Comparison of ENCODE assay signal across 13 mouse cellular contexts in genomic region chr3:108199231-108199630, GRCm38 (mm10). TPM values are rescaled to one million over a fixed set of nuclear protein-coding genes. Genes with fewer than 3 reads are reported as not detected.
DNase-seq lines count a peak whose midpoint lies in the region; ATAC-seq and TF ChIP-seq lines count a peak whose summit lies in the region.
"Had no signal": no experiment of that assay in that cellular context is flagged by ENCODE, and none has a peak within 500 bp of the region (broad histone marks: within the 10 kb centered on the region; RNA-seq: fewer than 3 reads in every experiment).

No protein-coding gene starts in this region.

- peaks cover 25% of the 10 kb centered on the region; the same call in 1 of the 2 replicates for H3K36me3 ChIP-seq in embryonic facial prominence, embryonic 14.5 days (ENCODE audit: control insufficient read depth, insufficient read depth, low read length)
- peaks cover 39% of the 10 kb centered on the region for H3K36me3 ChIP-seq in embryonic facial prominence, embryonic 10.5 days (replicated peaks)
- peaks cover 45% of the 10 kb centered on the region for H3K36me3 ChIP-seq in hindbrain, embryonic 10.5 days
- no peaks in the 10 kb centered on the region for H3K36me3 ChIP-seq in hindbrain, embryonic 11.5 days (ENCODE audit: control insufficient read depth, insufficient read depth, low read length)
- H3K36me3 ChIP-seq in testis, adult 2 months (ENCODE audit: control insufficient read depth, insufficient read depth, low read length) = no peaks in the 10 kb centered on the region
- no peaks in the 10 kb centered on the region; the same call in 1 of the 2 replicates for H3K36me3 ChIP-seq in stomach, postnatal 0 days (ENCODE audit: control insufficient read depth, insufficient read depth, low read length)
- peaks cover 37% of the 10 kb centered on the region for H3K36me3 ChIP-seq in hindbrain, embryonic 12.5 days

- no peak overlapping the region for H3K9ac ChIP-seq in embryonic facial prominence, embryonic 14.5 days (ENCODE audit: low read depth, low read length)
- no peak overlapping the region for H3K9ac ChIP-seq in hindbrain, embryonic 11.5 days (ENCODE audit: low read depth, low read length)
- H3K9ac ChIP-seq in stomach, postnatal 0 days (ENCODE audit: low read length) = no peak overlapping the region
- H3K9ac ChIP-seq in hindbrain, embryonic 12.5 days = no peak overlapping the region
- H3K9ac ChIP-seq: forebrain, embryonic 13.5 days had no signal

- WGBS in embryonic facial prominence, embryonic 14.5 days = 97% methylated on average over 6 of the region's 6 CpGs
- WGBS in embryonic facial prominence, embryonic 10.5 days = 94% methylated on average over 6 of the region's 6 CpGs
- WGBS in hindbrain, embryonic 10.5 days = 93% methylated on average over 6 of the region's 6 CpGs
- whole genome bisulfite sequencing in hindbrain, embryonic 11.5 days = 93% methylated on average over 6 of the region's 6 CpGs
- WGBS in stomach, postnatal 0 days = 91% methylated on average over 6 of the region's 6 CpGs
- 93% methylated on average over 6 of the region's 6 CpGs for whole genome bisulfite sequencing in hindbrain, embryonic 12.5 days

- no peaks in the 10 kb centered on the region; the same call in 1 of the 2 replicates for H3K4me1 ChIP-seq in embryonic facial prominence, embryonic 14.5 days (ENCODE audit: control insufficient read depth, insufficient read depth, low read length)
- peaks cover 72% of the 10 kb centered on the region for H3K4me1 ChIP-seq in embryonic facial prominence, embryonic 10.5 days
- H3K4me1 ChIP-seq in hindbrain, embryonic 10.5 days (replicated peaks) = peaks cover 70% of the 10 kb centered on the region
- H3K4me1 ChIP-seq in hindbrain, embryonic 11.5 days (replicated peaks; ENCODE audit: control insufficient read depth, insufficient read depth, low read length) = peaks cover 14% of the 10 kb centered on the region
- H3K4me1 ChIP-seq in testis, adult 2 months (ENCODE audit: control insufficient read depth, insufficient read depth, low read length) = peaks cover 12% of the 10 kb centered on the region
- peaks cover 5% of the 10 kb centered on the region; the same call in 1 of the 2 replicates for H3K4me1 ChIP-seq in stomach, postnatal 0 days (replicated peaks; ENCODE audit: control insufficient read depth, insufficient read depth)
- H3K4me1 ChIP-seq in hindbrain, embryonic 12.5 days = peaks cover 48% of the 10 kb centered on the region

- no peak for TF ChIP-seq CTCF in testis, adult 2 months (IDR thresholded peaks at IDR 0.05; ENCODE audit: control insufficient read depth, insufficient read depth, insufficient replicate concordance, low read depth, low read length)
- TF ChIP-seq CTCF in stomach, postnatal 0 days (IDR thresholded peaks at IDR 0.05; ENCODE audit: low read depth) = no peak

- TF ChIP-seq EP300 in stomach, postnatal 0 days (optimal IDR thresholded peaks at IDR 0.05) = no peak

- H3K4me3 ChIP-seq in embryonic facial prominence, embryonic 14.5 days (ENCODE audit: low read depth, low read length) = no peak overlapping the region
- H3K4me3 ChIP-seq in embryonic facial prominence, embryonic 10.5 days = no peak overlapping the region
- no peak overlapping the region for H3K4me3 ChIP-seq in hindbrain, embryonic 10.5 days
- H3K4me3 ChIP-seq in hindbrain, embryonic 11.5 days (ENCODE audit: low read depth, low read length) = no peak overlapping the region
- H3K4me3 ChIP-seq in testis, adult 2 months (ENCODE audit: control insufficient read depth, low read depth, low read length) = peak overlapping the region; percentile 5
- no peak overlapping the region for H3K4me3 ChIP-seq in stomach, postnatal 0 days (ENCODE audit: low read depth, low read length)
- H3K4me3 ChIP-seq in hindbrain, embryonic 12.5 days = no peak overlapping the region

- ATAC-seq in embryonic facial prominence, embryonic 14.5 days (ENCODE audit: low read depth) = no peak
- ATAC-seq in hindbrain, embryonic 11.5 days (ENCODE audit: low FRiP score) = no peak
- ATAC-seq in stomach, postnatal 0 days (ENCODE audit: low FRiP score, low TSS enrichment) = no peak
- no peak for ATAC-seq in hindbrain, embryonic 12.5 days (ENCODE audit: low FRiP score)
- ATAC-seq: forebrain, embryonic 13.5 days had no signal

- H3K27ac ChIP-seq in embryonic facial prominence, embryonic 14.5 days (replicated peaks; ENCODE audit: low read depth, low read length) = no peak overlapping the region
- H3K27ac ChIP-seq in embryonic facial prominence, embryonic 10.5 days (replicated peaks) = no peak overlapping the region
- H3K27ac ChIP-seq in hindbrain, embryonic 10.5 days = 0 out of 2 replicates have a peak overlapping the region, but pooled peaks have one; percentile 93
- no peak overlapping the region for H3K27ac ChIP-seq in hindbrain, embryonic 11.5 days (ENCODE audit: low read depth, low read length)
- no peak overlapping the region for H3K27ac ChIP-seq in testis, adult 2 months (ENCODE audit: control insufficient read depth, insufficient read depth, low read depth, low read length)
- H3K27ac ChIP-seq in stomach, postnatal 0 days (replicated peaks) = no peak overlapping the region
- H3K27ac ChIP-seq in hindbrain, embryonic 12.5 days = no peak overlapping the region

- peak overlapping the region; percentile 80; the same call in 1 of the 2 replicates for H3K4me2 ChIP-seq in embryonic facial prominence, embryonic 14.5 days (ENCODE audit: low read depth, low read length)
- no peak overlapping the region for H3K4me2 ChIP-seq in hindbrain, embryonic 11.5 days (replicated peaks; ENCODE audit: low read depth, low read length)
- H3K4me2 ChIP-seq in stomach, postnatal 0 days (replicated peaks; ENCODE audit: low read depth) = peak overlapping the region; percentile 64; the same call in 1 of the 2 replicates
- no peak overlapping the region for H3K4me2 ChIP-seq in hindbrain, embryonic 12.5 days (replicated peaks)

- H3K9me3 ChIP-seq in embryonic facial prominence, embryonic 14.5 days (ENCODE audit: control insufficient read depth, low read length) = no peaks in the 10 kb centered on the region
- no peaks in the 10 kb centered on the region for H3K9me3 ChIP-seq in embryonic facial prominence, embryonic 10.5 days
- no peaks in the 10 kb centered on the region for H3K9me3 ChIP-seq in hindbrain, embryonic 10.5 days
- no peaks in the 10 kb centered on the region for H3K9me3 ChIP-seq in hindbrain, embryonic 11.5 days (ENCODE audit: control insufficient read depth, low read length)
- no peaks in the 10 kb centered on the region for H3K9me3 ChIP-seq in stomach, postnatal 0 days (ENCODE audit: control insufficient read depth, low read length)
- no peaks in the 10 kb centered on the region for H3K9me3 ChIP-seq in hindbrain, embryonic 12.5 days (replicated peaks)
- H3K9me3 ChIP-seq: forebrain, embryonic 13.5 days had no signal

- H3K27me3 ChIP-seq in embryonic facial prominence, embryonic 14.5 days (replicated peaks; ENCODE audit: control insufficient read depth, insufficient read depth, low read length) = no peaks in the 10 kb centered on the region
- no peaks in the 10 kb centered on the region for H3K27me3 ChIP-seq in embryonic facial prominence, embryonic 10.5 days (replicated peaks; ENCODE audit: low read depth, poor library complexity, severe bottlenecking)
- no peaks in the 10 kb centered on the region for H3K27me3 ChIP-seq in hindbrain, embryonic 10.5 days (ENCODE audit: insufficient read depth, poor library complexity, severe bottlenecking)
- no peaks in the 10 kb centered on the region for H3K27me3 ChIP-seq in hindbrain, embryonic 11.5 days (ENCODE audit: control insufficient read depth, insufficient read depth, low read length)
- H3K27me3 ChIP-seq in testis, adult 2 months (ENCODE audit: control insufficient read depth, insufficient read depth, low read length) = no peaks in the 10 kb centered on the region
- no peaks in the 10 kb centered on the region for H3K27me3 ChIP-seq in stomach, postnatal 0 days (ENCODE audit: control insufficient read depth, insufficient read depth, low read length)
- no peaks in the 10 kb centered on the region for H3K27me3 ChIP-seq in hindbrain, embryonic 12.5 days
- H3K27me3 ChIP-seq: forebrain, embryonic 13.5 days had no signal

- no peak for DNase-seq in embryonic facial prominence, embryonic 14.5 days (ENCODE audit: low spot score)
- DNase-seq in embryonic facial prominence, embryonic 10.5 days (ENCODE audit: low spot score) = no peak
- no peak for DNase-seq in hindbrain, embryonic 10.5 days (ENCODE audit: low spot score)
- DNase-seq in hindbrain, embryonic 11.5 days (ENCODE audit: low spot score) = no peak
- no peak for DNase-seq in testis, postnatal 14 days (ENCODE audit: low spot score)
- DNase-seq in stomach, postnatal 0 days (ENCODE audit: low spot score) = no peak
- DNase-seq: B cell, adult 2 months; embryo, embryonic 11 days; kidney, postnatal 25 days; thymus, postnatal 4 days had no signal

- TF ChIP-seq POLR2A in testis, adult 2 months (IDR thresholded peaks at IDR 0.05; ENCODE audit: control insufficient read depth, low read depth, low read length) = peak; percentile 19; the same call in 1 of the 2 replicates

RNA-seq across cellular contexts. Expression of gene Cyb561d1, which starts 1.8 kb away (rescaled TPM):
- polyA plus RNA-seq in embryonic facial prominence, embryonic 14.5 days (2014; fragmentation: Nextera tagmentation; extraction: Ambion mirVana) = 1.9 and 2.7 TPM in 2 replicates
- 3.1 and 3.4 TPM in 2 replicates for polyA plus RNA-seq in embryonic facial prominence, embryonic 10.5 days (2016; fragmentation: Nextera tagmentation; extraction: Ambion mirVana)
- 5.2 TPM in 2 replicates for polyA plus RNA-seq in hindbrain, embryonic 10.5 days (2016; fragmentation: Nextera tagmentation; extraction: Ambion mirVana)
- polyA plus RNA-seq in hindbrain, embryonic 11.5 days (2014; fragmentation: Nextera tagmentation; extraction: Ambion mirVana) = 2.4 and 2.6 TPM in 2 replicates
- 1.7 and 2.2 TPM in 2 replicates for polyA plus RNA-seq in testis, adult 2 months (2012; rRNA removed)
- 5.5 TPM in 2 replicates for polyA plus RNA-seq in stomach, postnatal 0 days (2015; fragmentation: Nextera tagmentation; extraction: Ambion mirVana)
- polyA plus RNA-seq in hindbrain, embryonic 12.5 days (2016; fragmentation: Nextera tagmentation; extraction: Ambion mirVana) = 5.0 and 5.6 TPM in 2 replicates

RNA-seq across cellular contexts. Expression of gene Atxn7l2, which starts 11.5 kb away (rescaled TPM):
- polyA plus RNA-seq in embryonic facial prominence, embryonic 14.5 days (2014; fragmentation: Nextera tagmentation; extraction: Ambion mirVana) = 15.6 and 20.2 TPM in 2 replicates
- polyA plus RNA-seq in embryonic facial prominence, embryonic 10.5 days (2016; fragmentation: Nextera tagmentation; extraction: Ambion mirVana) = 23.9 and 25.8 TPM in 2 replicates
- 24.2 and 26.8 TPM in 2 replicates for polyA plus RNA-seq in hindbrain, embryonic 10.5 days (2016; fragmentation: Nextera tagmentation; extraction: Ambion mirVana)
- 16.6 and 19.9 TPM in 2 replicates for polyA plus RNA-seq in hindbrain, embryonic 11.5 days (2014; fragmentation: Nextera tagmentation; extraction: Ambion mirVana)
- polyA plus RNA-seq in testis, adult 2 months (2012; rRNA removed) = 9.2 and 11.0 TPM in 2 replicates
- 4.3 and 4.8 TPM in 2 replicates for polyA plus RNA-seq in stomach, postnatal 0 days (2015; fragmentation: Nextera tagmentation; extraction: Ambion mirVana)
- 27.6 and 29.6 TPM in 2 replicates for polyA plus RNA-seq in hindbrain, embryonic 12.5 days (2016; fragmentation: Nextera tagmentation; extraction: Ambion mirVana)

RNA-seq across cellular contexts. Expression of gene Amigo1, which starts 13.1 kb away (rescaled TPM):
- polyA plus RNA-seq in embryonic facial prominence, embryonic 14.5 days (2014; fragmentation: Nextera tagmentation; extraction: Ambion mirVana) = 5.1 and 5.3 TPM in 2 replicates
- 4.0 and 4.3 TPM in 2 replicates for polyA plus RNA-seq in embryonic facial prominence, embryonic 10.5 days (2016; fragmentation: Nextera tagmentation; extraction: Ambion mirVana)
- polyA plus RNA-seq in hindbrain, embryonic 10.5 days (2016; fragmentation: Nextera tagmentation; extraction: Ambion mirVana) = 5.8 and 6.2 TPM in 2 replicates
- 4.2 and 6.0 TPM in 2 replicates for polyA plus RNA-seq in hindbrain, embryonic 11.5 days (2014; fragmentation: Nextera tagmentation; extraction: Ambion mirVana)
- polyA plus RNA-seq in testis, adult 2 months (2012; rRNA removed) = 1.1 and 2.2 TPM in 2 replicates
- polyA plus RNA-seq in stomach, postnatal 0 days (2015; fragmentation: Nextera tagmentation; extraction: Ambion mirVana) = 3.0 and 3.5 TPM in 2 replicates
- polyA plus RNA-seq in hindbrain, embryonic 12.5 days (2016; fragmentation: Nextera tagmentation; extraction: Ambion mirVana) = 10.7 and 13.1 TPM in 2 replicates

RNA-seq across cellular contexts. Expression of gene Sypl2, which starts 27.2 kb away (rescaled TPM):
- 6.8 and 11.4 TPM in 2 replicates for polyA plus RNA-seq in embryonic facial prominence, embryonic 14.5 days (2014; fragmentation: Nextera tagmentation; extraction: Ambion mirVana)
- 0.55 and 0.95 TPM in 2 replicates for polyA plus RNA-seq in embryonic facial prominence, embryonic 10.5 days (2016; fragmentation: Nextera tagmentation; extraction: Ambion mirVana)
- polyA plus RNA-seq in hindbrain, embryonic 10.5 days (2016; fragmentation: Nextera tagmentation; extraction: Ambion mirVana) = 1.0 TPM in 2 replicates
- polyA plus RNA-seq in hindbrain, embryonic 11.5 days (2014; fragmentation: Nextera tagmentation; extraction: Ambion mirVana) = 0.47 and 0.59 TPM in 2 replicates
- 0.59 and 0.88 TPM in 2 replicates for polyA plus RNA-seq in testis, adult 2 months (2012; rRNA removed)
- 0.04 and 0.05 TPM in 2 replicates for polyA plus RNA-seq in stomach, postnatal 0 days (2015; fragmentation: Nextera tagmentation; extraction: Ambion mirVana)
- polyA plus RNA-seq in hindbrain, embryonic 12.5 days (2016; fragmentation: Nextera tagmentation; extraction: Ambion mirVana) = 0.58 and 0.72 TPM in 2 replicates

RNA-seq across cellular contexts. Expression of gene Gpr61, which starts 44.5 kb away (rescaled TPM):
- polyA plus RNA-seq in embryonic facial prominence, embryonic 14.5 days (2014; fragmentation: Nextera tagmentation; extraction: Ambion mirVana) = 0.42 and 0.45 TPM in 2 replicates
- 0.30 and 0.36 TPM in 2 replicates for polyA plus RNA-seq in embryonic facial prominence, embryonic 10.5 days (2016; fragmentation: Nextera tagmentation; extraction: Ambion mirVana)
- polyA plus RNA-seq in hindbrain, embryonic 10.5 days (2016; fragmentation: Nextera tagmentation; extraction: Ambion mirVana) = 0.95 and 1.4 TPM in 2 replicates
- 0.34 and 0.57 TPM in 2 replicates for polyA plus RNA-seq in hindbrain, embryonic 11.5 days (2014; fragmentation: Nextera tagmentation; extraction: Ambion mirVana)
- 1.4 and 1.5 TPM in 2 replicates for polyA plus RNA-seq in testis, adult 2 months (2012; rRNA removed)
- polyA plus RNA-seq in stomach, postnatal 0 days (2015; fragmentation: Nextera tagmentation; extraction: Ambion mirVana) = 0.11 TPM in 2 replicates
- polyA plus RNA-seq in hindbrain, embryonic 12.5 days (2016; fragmentation: Nextera tagmentation; extraction: Ambion mirVana) = 0.72 and 1.2 TPM in 2 replicates

Comparison
In these comparisons a context has a peak if more than half of its experiments do, and no peak if none do; other contexts are left out.
1. H3K4me2 ChIP-seq: peak in embryonic facial prominence, embryonic 14.5 days (single experiment) and stomach, postnatal 0 days (single experiment); none in hindbrain, embryonic 11.5 days (single experiment) and hindbrain, embryonic 12.5 days (single experiment).